Mouse (Mus musculus) limb, embryonic 12.5 days (tissue): ENCODE measurements around the gene I0C0044D17Rik. TPM values are rescaled to one million over a fixed set of nuclear protein-coding genes. Genes with fewer than 3 reads are reported as not detected.
A peak's percentile ranks its signal among the peaks of the same experiment; 100 is the strongest.

ENCODE experiments used
- ATAC-seq: fragments of 200-750 bp; cut with Nextera tagmentation; 2 replicates; pipeline ENCODE4 v1.8.0; 2017; ENCODE audit warnings: low read depth, moderate TSS enrichment; ENCODE audit not compliant: insufficient number of reproducible peaks, insufficient read depth, low FRiP score, low TSS enrichment
- H3K27ac ChIP-seq: fragments of 300-500 bp; sonication (generic); 2 replicates; pipeline ENCODE4 v1.5.1; 2016; ENCODE audit warnings: mild to moderate bottlenecking, moderate library complexity
- H3K27me3 ChIP-seq: fragments of 300-500 bp; sonication (generic); 2 replicates; pipeline ENCODE4 v1.6.1; 2016; ENCODE audit warnings: mild to moderate bottlenecking, moderate library complexity
- H3K36me3 ChIP-seq: fragments of 300-500 bp; sonication (generic); 2 replicates; pipeline ENCODE4 v1.6.1; 2016; ENCODE audit warnings: mild to moderate bottlenecking, moderate library complexity
- H3K4me1 ChIP-seq: fragments of 300-500 bp; sonication (generic); replicated peaks from 2 replicates; pipeline ENCODE4 v1.6.1; 2016
- H3K4me2 ChIP-seq: fragments of 300-500 bp; sonication (generic); 2 replicates; pipeline ENCODE4 v1.6.1; 2016; ENCODE audit warnings: mild to moderate bottlenecking, moderate library complexity
- H3K4me3 ChIP-seq: fragments of 300-500 bp; sonication (generic); replicated peaks from 2 replicates; pipeline ENCODE4 v1.5.1; 2016; ENCODE audit warnings: mild to moderate bottlenecking
- H3K9ac ChIP-seq: fragments of 300-500 bp; sonication (generic); replicated peaks from 2 replicates; pipeline ENCODE4 v1.6.1; 2016; ENCODE audit warnings: mild to moderate bottlenecking, moderate library complexity
- H3K9me3 ChIP-seq: fragments of 300-500 bp; sonication (generic); 2 replicates; pipeline ENCODE4 v1.6.1; 2016; ENCODE audit warnings: mild to moderate bottlenecking, moderate library complexity
- WGBS: fragments of 180-500 bp; shearing (Covaris S2); methylation state at CpG from one replicate; pipeline ENCODE4 v1.1.7; 2016; 5-methylcytosine and 5-hydroxymethylcytosine counted together
- polyA plus RNA-seq: library from polyadenylated mRNA; unstranded; fragments of >200 nt; fragmentation: Nextera tagmentation; extraction: Ambion mirVana; gene quantifications from 2 replicates; pipeline ENCODE4 v1.2.1, GENCODE M21; 2016

The I0C0044D17Rik gene
- polyA plus RNA-seq, 1 experiment from 2014 or later: not detected

- no peak overlapping the region for H3K4me3 ChIP-seq
- H3K27ac ChIP-seq: no peak overlapping the region
- H3K36me3 ChIP-seq: no peaks in the 10 kb centered on the region
- H3K9ac ChIP-seq: no peak overlapping the region
- no peaks in the 10 kb centered on the region for H3K9me3 ChIP-seq
- H3K27me3 ChIP-seq: no peaks in the 10 kb centered on the region
- H3K4me2 ChIP-seq: no peak overlapping the region
- H3K4me1 ChIP-seq: peaks cover 16% of the 10 kb centered on the region
- 7% methylated on average over 3 of the region's 3 CpGs for WGBS
- 0 out of 2 replicates have a peak, but pooled peaks have one; percentile 45 for ATAC-seq
These were observed 3.1 kb upstream of the I0C0044D17Rik start for GRCm38 (mm10) chr4:98826701-98827100.

- WGBS: 53% methylated on average over 3 of the region's 3 CpGs
- Histone ChIP-seq H3K4me2 (no peak overlapping the region), H3K4me1 (peaks cover 16% of the 10 kb centered on the region), H3K27me3 (no peaks in the 10 kb centered on the region), H3K9me3 (no peaks in the 10 kb centered on the region), H3K36me3 (no peaks in the 10 kb centered on the region), H3K4me3 (no peak overlapping the region), H3K27ac (no peak overlapping the region; the same call in 1 of the 2 replicates), H3K9ac (no peak overlapping the region)
- no peak for ATAC-seq
These were observed 593 bp downstream of the I0C0044D17Rik start for GRCm38 (mm10) chr4:98823047-98823446.

GRCm38 (mm10) chr4:98822478-98822877 lies 1.2 kb downstream of the I0C0044D17Rik start:
- H3K9ac ChIP-seq: no peak overlapping the region
- 58% methylated on average over 3 of the region's 3 CpGs for WGBS
- no peak overlapping the region for H3K27ac ChIP-seq
- no peaks in the 10 kb centered on the region for H3K36me3 ChIP-seq
- H3K27me3 ChIP-seq: no peaks in the 10 kb centered on the region
- H3K4me3 ChIP-seq: no peak overlapping the region
- peaks cover 19% of the 10 kb centered on the region for H3K4me1 ChIP-seq
- no peak overlapping the region for H3K4me2 ChIP-seq
- ATAC-seq: no peak
- no peaks in the 10 kb centered on the region for H3K9me3 ChIP-seq

- no peaks in the 10 kb centered on the region; the same call in 1 of the 2 replicates for H3K36me3 ChIP-seq
- no peaks in the 10 kb centered on the region; the same call in 1 of the 2 replicates for H3K27me3 ChIP-seq
- ATAC-seq: no peak
- H3K9ac ChIP-seq: no peak overlapping the region
- H3K9me3 ChIP-seq: no peaks in the 10 kb centered on the region
- WGBS: 81% methylated on average over 10 of the region's 10 CpGs
- peaks cover 43% of the 10 kb centered on the region for H3K4me1 ChIP-seq
- H3K4me3 ChIP-seq: no peak overlapping the region
- no peak overlapping the region for H3K4me2 ChIP-seq
- H3K27ac ChIP-seq: no peak overlapping the region
These were observed 4.4 kb downstream of the I0C0044D17Rik start for GRCm38 (mm10) chr4:98819216-98819755.

- H3K4me1 ChIP-seq: peaks cover 50% of the 10 kb centered on the region
- H3K9me3 ChIP-seq: no peaks in the 10 kb centered on the region
- H3K36me3 ChIP-seq: no peaks in the 10 kb centered on the region; the same call in 1 of the 2 replicates
- H3K27me3 ChIP-seq: no peaks in the 10 kb centered on the region; the same call in 1 of the 2 replicates
- peak within 1 kb of the TSS; percentile 85 for H3K4me3 ChIP-seq
- peak within 1 kb of the TSS; percentile 91 for H3K9ac ChIP-seq
- ATAC-seq: peak; percentile 82
- H3K4me2 ChIP-seq: peak within 1 kb of the TSS; percentile 88
- H3K27ac ChIP-seq: peak within 1 kb of the TSS; percentile 76
- under 1% methylated on average over 52 of the region's 72 CpGs for WGBS
These were observed 6.3 kb downstream of the I0C0044D17Rik start, which contains the start of gene Kank4 for GRCm38 (mm10) chr4:98817184-98817911. TSS of gene Kank4 (minus strand) at chr4:98817537.

- H3K4me3 ChIP-seq: peak overlapping the region; percentile 85
- WGBS: 2% methylated on average over 14 of the region's 14 CpGs
- peak overlapping the region; percentile 91 for H3K9ac ChIP-seq
- peaks cover 55% of the 10 kb centered on the region for H3K4me1 ChIP-seq
- no peaks in the 10 kb centered on the region for H3K9me3 ChIP-seq
- H3K36me3 ChIP-seq: no peaks in the 10 kb centered on the region; the same call in 1 of the 2 replicates
- H3K27ac ChIP-seq: peak overlapping the region; percentile 76
- peak overlapping the region; percentile 88 for H3K4me2 ChIP-seq
- H3K27me3 ChIP-seq: no peaks in the 10 kb centered on the region; the same call in 1 of the 2 replicates
- ATAC-seq: no peak
These were observed 6.8 kb downstream of the I0C0044D17Rik start for GRCm38 (mm10) chr4:98816807-98817183.

GRCm38 (mm10) chr4:98806306-98806705 lies 17.3 kb downstream of the I0C0044D17Rik start:
- Histone ChIP-seq H3K9ac (no peak overlapping the region), H3K4me1 (peaks cover 54% of the 10 kb centered on the region), H3K27ac (peak overlapping the region; percentile 94; the same call in 1 of the 2 replicates), H3K4me3 (no peak overlapping the region), H3K27me3 (no peaks in the 10 kb centered on the region), H3K36me3 (peaks cover 3% of the 10 kb centered on the region; the same call in 1 of the 2 replicates), H3K9me3 (no peaks in the 10 kb centered on the region), H3K4me2 (no peak overlapping the region)
- 77% methylated on average over 9 of the region's 9 CpGs for WGBS
- ATAC-seq: no peak

GRCm38 (mm10) chr4:98805291-98806048 lies 18.2 kb downstream of the I0C0044D17Rik start:
- peak overlapping the region; percentile 94 for H3K27ac ChIP-seq
- H3K9ac ChIP-seq: no peak overlapping the region
- no peaks in the 10 kb centered on the region for H3K9me3 ChIP-seq
- H3K4me3 ChIP-seq: no peak overlapping the region
- H3K27me3 ChIP-seq: no peaks in the 10 kb centered on the region
- peaks cover 3% of the 10 kb centered on the region; the same call in 1 of the 2 replicates for H3K36me3 ChIP-seq
- H3K4me2 ChIP-seq: 0 out of 2 replicates have a peak overlapping the region, but pooled peaks have one; percentile 1
- no peak for ATAC-seq
- H3K4me1 ChIP-seq: peaks cover 55% of the 10 kb centered on the region
- 18% methylated on average over 12 of the region's 12 CpGs for WGBS

GRCm38 (mm10) chr4:98804476-98805134 lies 19.0 kb downstream of the I0C0044D17Rik start:
- H3K27me3 ChIP-seq: no peaks in the 10 kb centered on the region
- peak overlapping the region; percentile 94 for H3K27ac ChIP-seq
- WGBS: 14% methylated on average over 7 of the region's 7 CpGs
- H3K9me3 ChIP-seq: no peaks in the 10 kb centered on the region
- peaks cover 3% of the 10 kb centered on the region; the same call in 1 of the 2 replicates for H3K36me3 ChIP-seq
- no peak overlapping the region for H3K4me2 ChIP-seq
- no peak overlapping the region; the same call in 1 of the 2 replicates for H3K9ac ChIP-seq
- H3K4me3 ChIP-seq: no peak overlapping the region
- no peak for ATAC-seq
- H3K4me1 ChIP-seq: peaks cover 59% of the 10 kb centered on the region

- H3K36me3 ChIP-seq: no peaks in the 10 kb centered on the region
- H3K4me2 ChIP-seq: no peak overlapping the region
- no peaks in the 10 kb centered on the region for H3K9me3 ChIP-seq
- H3K9ac ChIP-seq: no peak overlapping the region
- H3K4me1 ChIP-seq: peaks cover 61% of the 10 kb centered on the region
- no peak for ATAC-seq
- no peaks in the 10 kb centered on the region for H3K27me3 ChIP-seq
- peak overlapping the region; percentile 12; the same call in 1 of the 2 replicates for H3K27ac ChIP-seq
- WGBS: 93% methylated on average over 11 of the region's 11 CpGs
- H3K4me3 ChIP-seq: no peak overlapping the region
These were observed 21.9 kb downstream of the I0C0044D17Rik start for GRCm38 (mm10) chr4:98801775-98802174.
